Mouse (Mus musculus) embryonic fibroblast, embryonic 13.5 days (primary cell): ENCODE data around the gene Tmem243.

Source experiments
- CTCF ChIP-seq: IDR thresholded peaks from 2 replicates; pipeline ENCODE4 v1.5.1; 2011; ENCODE audit warnings: mild to moderate bottlenecking, control low read depth, low read length, moderate library complexity, borderline replicate concordance; ENCODE audit not compliant: insufficient read depth
- POLR2A ChIP-seq: IDR thresholded peaks from 2 replicates; pipeline ENCODE4 v1.6.1; 2011; ENCODE audit warnings: low read depth, mild to moderate bottlenecking, control low read depth, low read length, moderate library complexity

GRCm38 (mm10) chr5:9102696-9103095, 2.2 kb downstream of the Tmem243 start:
- no peak for TF ChIP-seq CTCF
- TF ChIP-seq POLR2A, result no peak
